Mouse (Mus musculus): ENCODE measurements around the gene Meis2.

Meis2 gene

GRCm38 (mm10) chr2:115996438-115996837 lies 69.2 kb downstream of the Meis2 start:
- in situ Hi-C loops (cut with MboI): no loop called here

GRCm38 (mm10) chr2:115993877-115994276 lies 71.8 kb downstream of the Meis2 start:
- in situ Hi-C loops (cut with MboI): no loop called here

DNA sequence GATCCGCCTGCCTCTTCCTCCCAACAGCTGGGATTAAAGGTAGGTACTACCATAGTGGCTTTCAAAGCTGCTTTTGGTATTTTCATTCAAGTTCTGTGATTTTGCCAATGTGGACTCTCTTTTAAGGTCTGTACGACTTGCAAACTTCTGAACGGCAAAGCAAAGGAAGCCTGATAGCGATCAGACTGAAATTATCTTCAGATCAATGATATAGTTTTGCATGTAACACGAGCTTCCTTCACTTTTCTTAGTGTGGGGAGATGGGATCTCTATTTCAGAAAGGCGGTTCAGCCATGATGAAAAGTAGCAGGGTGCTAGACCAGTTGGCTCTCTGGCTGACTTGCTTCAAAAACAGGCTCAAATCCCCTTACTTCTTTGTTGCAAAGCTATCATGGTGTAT lies 76.4 kb downstream of the Meis2 start:
- in situ Hi-C loops (cut with MboI): no loop called here

GRCm38 (mm10) chr2:115988448-115988847 lies 77.2 kb downstream of the Meis2 start:
- in situ Hi-C loops (cut with MboI): no loop called here

GRCm38 (mm10) chr2:115984952-115985351 lies 80.7 kb downstream of the Meis2 start:
- in situ Hi-C loops (cut with MboI): no loop called here

DNA sequence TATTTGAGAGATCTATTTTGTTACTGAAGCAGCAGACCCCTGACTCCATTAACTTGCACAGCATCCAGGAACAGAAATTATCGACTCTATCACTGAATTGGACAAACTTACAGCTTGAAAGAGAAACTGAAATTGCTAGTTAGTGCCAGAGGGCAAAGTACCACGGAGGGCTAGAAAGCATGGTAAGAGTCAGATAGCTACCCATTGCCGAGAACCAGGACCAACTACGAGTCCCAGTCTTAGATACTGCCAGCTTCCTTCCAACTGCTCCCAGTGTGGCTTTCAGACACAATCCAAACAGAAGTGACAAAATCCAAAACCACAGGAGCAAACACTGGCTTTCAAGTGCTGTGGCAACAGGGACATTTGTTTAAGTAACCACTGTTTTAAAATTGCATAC lies 81.2 kb downstream of the Meis2 start:
- in situ Hi-C loops (cut with MboI): no loop called here

GRCm38 (mm10) chr2:115980490-115980889 lies 85.1 kb downstream of the Meis2 start:
- in situ Hi-C loops (cut with MboI): no loop called here

DNA sequence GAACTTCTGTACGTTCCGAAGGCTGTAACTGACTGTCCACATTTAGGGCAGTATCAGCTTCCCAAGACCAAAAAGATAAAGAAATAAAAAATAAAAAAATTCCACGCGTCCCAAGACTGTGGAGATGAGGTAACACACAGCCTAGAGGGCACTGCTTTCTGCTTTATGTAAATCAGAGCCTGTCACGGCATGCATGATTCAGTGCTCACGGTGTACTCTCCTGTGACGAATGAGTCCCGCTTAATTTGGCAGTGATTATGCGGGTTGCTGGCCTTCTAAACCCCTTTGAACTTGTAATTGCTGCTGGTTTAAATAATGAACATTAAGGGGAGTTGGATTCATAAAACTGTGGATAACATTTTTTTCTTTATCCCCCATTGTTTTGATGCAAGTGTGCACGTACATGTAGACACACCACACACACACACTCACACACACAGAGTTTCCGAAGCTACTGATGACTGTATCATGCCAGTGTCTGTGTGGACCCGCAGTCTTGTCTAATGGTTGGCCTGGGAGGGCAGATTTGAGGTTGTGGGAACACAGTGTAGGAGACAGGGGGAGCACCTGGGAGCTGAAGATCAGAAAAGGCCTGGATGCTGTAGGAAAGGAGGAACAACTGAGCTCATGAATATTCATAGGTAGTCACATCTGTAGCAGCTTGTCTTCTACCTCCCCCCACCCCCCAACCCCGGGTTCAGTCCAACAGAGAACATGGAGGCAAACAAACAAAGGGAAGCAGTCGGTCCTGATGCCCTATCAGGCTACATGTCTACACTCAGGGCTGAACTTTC lies 85.8 kb downstream of the Meis2 start:
- in situ Hi-C loops (cut with MboI): no loop called here

DNA sequence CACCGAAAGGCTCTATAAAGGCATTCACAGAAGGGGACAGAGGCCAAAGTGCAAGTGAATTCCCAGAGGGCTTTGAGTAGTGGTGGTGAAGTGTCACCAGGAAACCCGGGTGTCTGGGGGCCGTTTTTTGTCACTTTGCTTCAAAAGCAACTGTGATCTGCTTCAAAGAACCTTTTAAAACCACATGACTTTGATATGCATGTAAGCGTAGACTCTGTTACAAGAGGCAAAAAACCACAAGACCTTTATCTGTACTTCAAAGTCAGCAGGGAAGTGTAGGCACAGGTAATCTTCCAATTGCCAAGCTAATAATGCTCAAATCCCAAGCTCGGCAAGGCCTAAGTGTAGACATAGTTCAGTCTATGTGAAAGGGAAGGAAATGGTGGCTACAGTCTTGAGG lies 87.0 kb downstream of the Meis2 start:
- in situ Hi-C loops (cut with MboI): no loop called here

- in situ Hi-C loops (cut with MboI): no loop called here
Observed at GRCm38 (mm10) chr2:115971296-115971805, 94.3 kb downstream of the Meis2 start.

- in situ Hi-C loops (cut with MboI): no loop called here
Observed at GRCm38 (mm10) chr2:115970091-115970820, 95.4 kb downstream of the Meis2 start.

DNA sequence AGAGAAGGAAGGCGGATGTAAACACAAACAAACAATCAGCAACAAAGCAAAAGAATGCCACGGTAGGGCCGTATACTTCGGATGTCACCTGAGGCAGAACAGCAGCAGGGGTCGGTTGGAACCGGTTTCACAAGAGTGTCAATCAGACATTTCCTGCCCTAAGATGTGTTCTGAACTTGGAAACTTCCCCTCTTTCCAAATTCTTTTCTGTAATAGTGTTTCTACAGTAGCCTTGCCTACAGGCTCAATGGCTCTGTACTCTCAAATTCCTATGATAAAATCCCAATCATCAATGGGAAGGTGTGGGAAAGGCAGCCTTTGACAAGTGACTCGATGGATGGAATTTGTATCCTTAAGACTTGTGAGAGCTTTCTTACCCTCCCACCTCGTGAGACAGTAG lies 96.4 kb downstream of the Meis2 start:
- in situ Hi-C loops (cut with MboI): no loop called here

DNA sequence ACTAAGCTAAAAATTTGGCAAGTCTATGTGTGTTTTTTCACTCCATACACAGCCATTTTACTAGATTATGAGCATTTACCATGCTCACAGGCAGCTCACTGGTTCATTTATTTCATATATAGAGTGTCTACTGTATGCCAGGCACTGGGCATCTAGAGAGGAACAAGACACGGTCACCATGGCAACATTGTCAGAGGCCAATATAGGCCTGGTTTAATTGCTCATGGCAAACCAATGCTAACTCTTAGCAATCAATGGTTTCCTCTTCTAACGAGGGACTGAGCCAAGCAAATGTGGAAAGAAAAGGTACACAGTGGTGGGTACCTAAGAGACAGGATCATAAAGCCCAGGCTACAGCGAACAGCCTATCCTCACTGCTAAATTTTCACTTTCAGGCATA lies 100.7 kb downstream of the Meis2 start:
- in situ Hi-C loops (cut with MboI): no loop called here

GRCm38 (mm10) chr2:115963293-115963835 lies 102.3 kb downstream of the Meis2 start:
- in situ Hi-C loops (cut with MboI): no loop called here

DNA sequence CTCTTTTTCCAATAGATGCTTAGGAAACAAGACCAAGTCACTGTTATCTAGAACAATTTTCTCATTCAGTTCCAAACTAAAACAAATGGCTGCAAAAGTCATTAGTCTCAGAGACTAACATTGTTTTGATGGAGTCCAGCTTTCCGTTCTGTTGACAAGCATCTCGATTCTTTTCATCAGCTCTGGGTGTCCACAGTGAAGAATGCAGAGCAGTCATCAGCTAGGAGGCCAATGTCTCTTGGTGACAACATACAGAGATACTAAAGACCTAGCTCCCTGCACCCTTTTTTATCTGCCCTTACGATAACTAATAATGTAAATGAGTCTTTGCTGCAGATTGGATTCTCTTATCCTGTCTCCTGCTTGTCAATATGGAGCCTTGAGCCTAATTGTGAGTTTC lies 102.9 kb downstream of the Meis2 start:
- in situ Hi-C loops (cut with MboI): no loop called here

DNA sequence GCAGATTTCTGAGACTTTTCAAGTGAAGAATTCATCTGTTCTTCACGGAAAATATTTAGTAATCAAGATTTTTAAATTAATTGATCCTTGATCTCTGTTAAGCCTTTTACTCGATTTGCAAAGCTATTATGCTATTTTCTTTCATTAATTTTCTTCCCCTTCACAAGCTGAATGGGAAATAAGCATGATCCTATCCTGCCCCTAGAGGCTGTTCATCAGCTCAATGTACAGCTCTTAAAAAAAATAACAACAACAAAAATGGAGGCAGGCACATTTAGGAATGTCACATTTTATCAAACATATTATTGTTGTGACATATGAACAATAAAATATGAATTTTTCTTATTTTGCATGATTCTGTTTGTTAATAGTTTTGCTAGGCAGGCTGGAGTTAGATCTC lies 103.5 kb downstream of the Meis2 start:
- in situ Hi-C loops (cut with MboI): no loop called here

- in situ Hi-C loops (cut with MboI): no loop called here
Observed at GRCm38 (mm10) chr2:115960615-115961014, 105.0 kb downstream of the Meis2 start.

- in situ Hi-C loops (cut with MboI): no loop called here
Observed at GRCm38 (mm10) chr2:115956786-115957185, 108.9 kb downstream of the Meis2 start.

GRCm38 (mm10) chr2:115950645-115951044 lies 115.0 kb downstream of the Meis2 start:
- in situ Hi-C loops (cut with MboI): no loop called here

- in situ Hi-C loops (cut with MboI): no loop called here
Observed at GRCm38 (mm10) chr2:115948630-115949426, 116.8 kb downstream of the Meis2 start.

GRCm38 (mm10) chr2:115947714-115948226 lies 117.9 kb downstream of the Meis2 start:
- in situ Hi-C loops (cut with MboI): no loop called here

- in situ Hi-C loops (cut with MboI): no loop called here
Observed at GRCm38 (mm10) chr2:115943044-115943443, 122.6 kb downstream of the Meis2 start.

All from mature B cell (primary cell).